Mouse (Mus musculus) spleen, adult 12 weeks (tissue): ENCODE measurements around the gene Tbc1d8.

Experiments
- DNase-seq: peaks from one replicate; pipeline ENCODE4 v3.0.0; 2022; ENCODE audit warnings: low spot score

The Tbc1d8 gene

DNA sequence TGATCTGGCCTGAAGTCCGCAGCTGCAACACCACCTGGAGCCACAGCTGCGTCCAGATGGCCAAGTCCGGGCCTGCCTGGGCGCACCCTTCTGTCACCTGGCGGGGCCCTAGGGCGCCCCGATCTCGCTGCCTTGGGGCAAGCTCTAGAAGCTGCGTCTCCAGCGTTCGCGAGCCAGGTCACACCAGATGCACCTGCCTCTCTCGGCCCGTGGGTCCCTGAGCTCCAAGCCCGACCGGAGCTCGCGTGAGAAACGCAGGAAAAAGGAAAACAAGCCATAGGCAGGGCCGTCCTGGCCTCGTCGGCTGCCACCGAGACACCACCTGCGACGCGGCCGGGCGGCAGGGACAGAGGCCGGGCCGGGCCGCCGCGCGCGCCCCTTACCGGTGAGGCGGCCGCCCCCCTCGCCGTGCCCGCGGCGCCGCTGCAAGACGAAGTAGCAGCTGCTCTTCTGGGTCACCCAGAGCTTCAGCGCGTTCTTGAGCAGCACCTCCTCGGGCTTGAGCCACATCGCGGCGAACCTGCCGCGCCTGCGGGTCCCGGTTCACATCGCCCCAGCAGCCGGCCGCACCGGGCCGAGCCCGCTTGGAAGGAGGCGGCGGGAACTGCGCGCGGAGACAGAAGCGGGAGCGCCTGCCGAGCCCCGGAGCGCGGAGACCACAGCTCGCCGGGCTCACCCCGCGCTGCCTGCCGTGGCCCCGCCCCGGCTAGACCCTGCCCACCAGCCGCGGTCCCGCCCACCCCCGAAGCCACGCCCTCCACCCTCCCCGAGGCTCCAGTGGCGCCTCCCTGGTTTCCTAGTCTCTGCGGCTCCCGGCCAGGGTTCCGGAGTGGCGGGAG is at the start of gene Tbc1d8:
Gene Tbc1d8 (minus strand): TSS at position 699 of the 839 bp plus-strand sequence.
- peak; percentile 68 for DNase-seq

DNA sequence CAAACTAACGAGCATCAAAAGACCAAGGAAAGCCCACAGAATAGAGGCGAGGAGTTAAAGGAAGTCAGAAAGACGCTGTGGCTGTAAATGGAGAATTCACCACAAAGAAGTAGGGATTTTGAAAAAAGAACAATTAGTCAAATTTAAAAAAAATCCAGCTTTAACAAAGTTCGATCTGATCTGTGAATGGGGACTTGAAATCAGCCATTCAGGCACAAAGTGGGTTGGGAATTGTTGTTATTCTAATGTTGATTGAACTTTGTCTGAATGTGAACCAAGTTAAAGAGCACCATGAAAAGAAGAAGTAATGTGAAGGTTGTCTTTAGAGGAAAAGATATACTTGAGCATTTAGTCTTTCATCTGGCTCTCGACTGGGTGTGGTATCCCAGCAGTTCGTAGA is 49.8 kb upstream of the Tbc1d8 start:
- DNase-seq = no peak

DNA sequence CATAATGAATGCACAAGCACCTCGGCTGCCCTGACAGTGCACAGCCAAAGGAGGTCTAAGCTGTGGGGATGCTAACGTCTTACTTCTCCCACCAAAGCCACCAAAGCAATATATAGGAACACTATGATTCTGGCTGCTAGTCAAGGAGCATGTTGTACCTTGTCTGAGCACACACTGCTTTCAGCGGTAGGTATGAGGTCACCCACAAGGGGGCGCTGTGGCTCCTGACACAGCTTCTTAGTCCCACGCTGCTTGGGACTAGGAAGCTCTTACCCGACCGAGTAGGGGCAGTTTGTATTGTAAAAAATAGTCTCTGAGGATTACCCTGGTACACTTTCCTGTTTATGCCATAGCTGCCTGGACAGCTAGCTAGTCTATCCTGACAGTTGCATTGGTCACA is 48.9 kb upstream of the Tbc1d8 start:
- DNase-seq = peak; percentile 62

DNA sequence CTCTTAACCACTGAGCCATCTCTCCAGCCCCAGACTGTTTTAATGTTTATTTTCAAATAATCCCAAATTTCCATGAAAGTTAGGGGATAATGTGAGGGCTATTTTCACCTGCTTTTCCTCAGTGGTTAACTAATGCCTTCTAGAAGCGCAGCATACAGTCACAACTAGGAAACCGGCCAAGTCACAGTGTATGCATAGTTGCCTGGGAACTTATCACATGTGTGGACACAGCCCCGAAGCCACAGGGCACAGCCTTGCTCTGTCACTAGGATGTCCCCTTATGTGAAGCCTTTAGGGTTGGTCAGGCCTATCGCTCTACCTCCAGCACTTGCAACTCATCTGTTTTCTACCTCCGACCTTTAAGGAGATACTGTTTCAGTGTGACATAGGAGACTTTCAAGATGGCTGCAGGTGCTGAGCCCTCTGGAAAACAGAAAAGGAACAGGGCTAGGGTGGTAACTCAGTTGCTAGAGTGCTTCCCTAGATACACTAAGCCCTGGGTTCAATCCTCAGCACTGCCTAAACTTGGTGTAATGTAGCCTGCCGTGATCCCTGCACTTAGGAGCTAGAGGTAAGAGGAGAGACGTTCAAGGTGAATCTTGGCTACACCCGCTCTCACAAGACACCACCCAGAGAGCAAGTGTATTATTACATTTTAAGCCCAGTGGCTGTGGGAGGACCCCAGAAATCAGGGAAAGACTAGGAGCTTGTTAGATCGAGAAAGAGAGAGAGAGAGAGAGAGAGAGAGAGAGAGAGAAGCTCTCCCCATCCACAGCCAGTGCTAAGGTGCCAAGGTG is 48.0 kb upstream of the Tbc1d8 start:
- DNase-seq = no peak

DNA sequence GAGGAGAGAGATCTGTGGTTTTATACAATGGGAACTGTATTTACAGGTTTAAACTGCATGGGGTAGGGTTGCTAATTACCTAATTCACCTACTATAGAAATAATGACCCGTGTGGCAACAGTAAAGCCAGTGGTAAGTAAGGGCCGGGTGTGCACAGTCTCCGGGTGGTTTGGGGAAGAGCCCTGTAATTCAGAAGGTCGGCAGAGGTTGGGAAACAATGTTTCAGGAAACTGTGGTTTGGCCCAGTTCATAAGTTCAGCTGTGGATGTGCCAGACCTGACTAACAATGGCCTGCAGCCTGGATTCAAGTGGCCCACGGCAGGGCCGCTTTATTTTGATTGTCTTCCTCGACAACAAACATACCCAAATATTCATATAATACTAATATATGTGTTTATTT is 47.2 kb upstream of the Tbc1d8 start:
- DNase-seq = no peak

DNA sequence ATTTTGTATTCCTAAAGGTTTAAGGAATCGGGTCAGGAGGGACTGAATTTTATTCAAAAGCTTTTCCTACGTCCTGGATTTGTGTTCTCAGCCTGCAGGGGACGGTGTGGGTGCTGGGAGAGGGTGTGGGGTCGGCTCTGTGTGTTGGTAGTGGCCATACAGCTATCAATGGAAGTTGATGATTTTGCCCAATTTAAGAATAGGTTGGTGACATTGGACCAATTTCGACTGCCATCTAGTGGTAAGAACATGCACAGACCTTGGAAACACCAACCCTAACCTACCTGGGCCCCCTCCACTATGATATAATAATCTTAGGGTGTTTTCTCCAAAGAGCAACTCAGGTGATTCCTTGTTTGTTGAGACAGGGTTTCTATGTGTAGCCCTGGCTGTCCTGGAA is 44.0 kb upstream of the Tbc1d8 start:
- no peak for DNase-seq

DNA sequence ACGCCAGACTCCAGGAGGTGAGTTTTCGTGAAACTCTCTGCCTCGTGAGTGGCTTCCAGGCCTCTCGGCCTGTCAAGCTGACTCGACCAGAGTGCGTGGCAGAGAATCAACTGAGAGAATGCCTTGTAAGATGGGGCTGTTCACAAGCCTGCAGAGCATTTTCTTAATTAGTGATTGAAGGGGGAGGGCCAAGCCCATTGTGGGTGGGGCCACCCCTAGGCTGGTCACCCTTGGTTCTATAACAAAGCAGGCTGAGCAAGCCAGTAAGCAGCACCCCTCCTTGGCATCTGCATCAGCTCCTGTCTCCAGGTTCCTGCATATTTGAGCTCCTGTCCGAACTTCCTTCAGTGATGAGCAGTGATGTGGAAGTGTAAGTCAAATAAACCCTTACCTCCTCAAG is 42.8 kb upstream of the Tbc1d8 start:
- DNase-seq = no peak

DNA sequence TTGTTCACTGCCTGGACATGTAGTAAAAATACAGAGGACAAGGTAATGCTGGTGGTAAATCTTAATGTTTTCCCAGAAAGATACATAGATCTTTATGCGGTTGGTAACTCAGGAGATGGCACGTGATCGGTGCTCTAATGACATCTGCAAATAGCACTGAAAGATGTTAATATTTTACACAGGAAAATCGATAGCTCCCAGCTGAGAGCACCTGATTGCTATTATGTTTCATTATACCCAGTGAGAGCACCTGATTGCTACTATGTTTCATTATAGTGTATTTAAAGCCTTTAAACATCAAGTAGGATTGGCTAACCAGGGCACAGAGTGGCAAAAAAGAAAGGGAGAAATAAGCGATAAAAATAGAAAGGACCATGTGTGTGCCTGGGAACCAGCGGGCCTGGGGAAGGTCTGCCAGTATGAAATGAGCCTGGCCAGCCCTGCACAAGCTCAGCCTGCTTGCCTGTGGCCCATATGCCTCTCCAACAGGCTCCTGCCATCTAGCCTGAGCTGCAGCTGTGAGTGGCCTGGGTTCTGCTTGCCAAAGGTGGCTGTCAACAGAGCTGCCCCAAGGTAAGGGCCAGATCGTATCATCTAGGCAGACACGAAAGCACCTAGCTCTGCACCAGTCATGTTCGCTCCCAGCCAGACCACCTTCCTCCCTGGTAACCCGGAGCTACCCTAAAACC is 36.9 kb upstream of the Tbc1d8 start:
- DNase-seq = no peak

DNA sequence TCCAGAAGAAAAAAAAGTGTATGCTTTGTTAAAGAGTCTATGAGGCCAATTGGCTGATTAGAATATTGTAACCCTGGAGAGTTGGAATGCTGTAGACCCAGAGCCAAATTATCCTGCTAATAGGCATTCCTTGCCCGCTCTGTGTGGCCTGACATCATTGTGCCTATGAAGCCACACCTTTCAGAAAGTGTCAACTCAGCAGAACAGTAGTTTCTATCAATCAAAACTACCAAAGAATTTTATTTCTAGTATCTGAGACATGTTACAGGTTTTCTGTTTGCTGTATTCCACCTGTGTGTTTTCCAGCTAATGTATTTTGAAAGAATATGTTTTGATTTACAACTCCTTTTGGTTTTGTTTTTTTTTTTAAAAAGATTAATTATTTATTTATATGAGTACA is 33.6 kb upstream of the Tbc1d8 start:
- no peak for DNase-seq

DNA sequence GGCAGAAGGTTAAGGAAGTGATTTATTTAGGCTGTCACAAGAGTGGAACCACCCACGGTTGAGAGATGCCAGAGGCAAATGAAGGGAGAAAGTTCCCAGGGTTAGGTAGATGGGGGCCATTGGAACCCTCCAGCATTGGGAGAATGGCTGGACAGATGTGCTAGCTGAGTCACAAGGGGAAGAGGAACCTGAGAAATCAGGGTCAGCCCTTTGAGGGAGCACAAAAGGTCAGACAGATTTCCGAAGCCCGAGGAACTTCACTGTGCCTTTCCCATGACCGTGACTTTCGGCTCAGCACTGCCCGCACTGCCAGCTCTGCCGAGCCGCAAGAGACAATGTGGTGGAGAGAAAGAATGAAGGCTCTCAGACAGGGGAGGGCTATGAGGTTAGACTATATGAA is 33.2 kb upstream of the Tbc1d8 start:
- DNase-seq = no peak

DNA sequence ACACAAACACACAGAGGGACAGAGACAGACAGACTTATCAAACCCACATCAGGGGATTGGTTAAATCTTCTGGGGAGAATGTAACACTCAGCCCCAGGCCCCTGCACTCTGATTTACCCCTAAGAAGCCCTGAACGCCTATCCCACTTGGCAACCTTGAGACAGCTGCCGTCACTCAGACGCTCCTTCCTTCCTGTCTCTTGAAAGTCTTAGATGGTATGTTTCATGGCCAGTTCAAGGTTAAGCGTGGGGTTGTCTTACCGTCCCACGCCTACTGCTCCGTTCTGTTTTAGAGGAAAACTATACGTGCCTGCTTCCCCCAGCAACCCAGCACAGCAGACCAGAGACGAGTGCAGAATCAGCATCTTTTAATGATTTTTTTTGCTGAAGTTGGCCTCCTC is 27.0 kb upstream of the Tbc1d8 start:
- no peak for DNase-seq

DNA sequence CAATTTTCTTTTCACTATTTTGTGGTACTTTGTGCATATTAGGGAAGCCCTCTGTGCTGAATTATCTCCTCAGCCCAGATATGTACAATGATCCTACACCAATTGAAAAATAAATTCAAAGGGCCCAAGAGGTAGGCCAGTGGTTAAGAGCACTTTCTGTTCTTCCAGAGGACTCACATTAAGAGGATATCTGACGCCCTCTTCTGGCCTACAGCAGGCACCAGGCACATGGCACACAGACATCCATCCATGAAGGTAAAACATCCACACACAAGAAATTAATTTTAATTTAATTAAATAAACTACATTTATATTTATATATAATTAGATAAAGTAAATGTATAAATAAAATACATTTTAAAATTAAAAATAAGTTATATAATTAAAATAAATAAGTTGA is 25.7 kb upstream of the Tbc1d8 start:
- no peak for DNase-seq

DNA sequence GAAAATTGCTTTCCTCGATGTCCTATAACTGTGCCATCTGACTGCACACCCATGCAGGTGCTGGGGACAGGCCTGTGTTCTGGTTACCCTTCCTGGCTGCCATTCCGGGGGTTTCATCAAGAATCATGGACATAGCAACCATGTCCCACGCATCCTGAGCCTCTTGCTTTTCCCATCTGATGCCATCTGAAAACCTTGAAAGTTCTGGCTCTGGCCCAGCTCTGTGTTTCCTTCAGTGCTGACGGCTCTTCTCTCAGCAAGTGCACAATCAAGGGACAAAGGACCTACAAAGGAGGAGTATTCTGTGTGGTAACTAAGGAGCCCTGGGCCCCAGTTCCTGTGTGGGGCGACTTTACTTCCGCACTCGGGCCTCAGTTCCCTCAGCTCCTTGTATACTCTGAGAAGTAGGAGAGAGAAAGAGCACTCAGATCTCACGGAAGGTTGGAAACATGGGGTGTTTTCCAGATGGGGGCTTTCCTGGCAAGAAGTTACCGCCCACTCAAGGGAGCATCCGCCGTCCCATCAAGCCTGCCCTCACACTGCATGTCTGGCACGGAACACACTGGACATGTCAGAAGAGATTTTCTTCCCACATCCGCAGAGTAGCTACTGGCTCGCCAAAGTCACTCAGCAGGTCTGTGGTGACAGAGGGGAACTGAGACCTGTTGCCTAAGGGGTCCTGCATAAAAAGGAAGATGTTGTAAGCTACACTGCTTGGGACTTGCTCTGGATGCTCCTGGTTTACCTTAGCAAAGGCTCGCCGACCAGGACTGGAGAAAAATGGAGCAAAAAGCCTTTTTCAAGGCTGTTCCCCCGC is 24.5 kb upstream of the Tbc1d8 start:
- DNase-seq = no peak

DNA sequence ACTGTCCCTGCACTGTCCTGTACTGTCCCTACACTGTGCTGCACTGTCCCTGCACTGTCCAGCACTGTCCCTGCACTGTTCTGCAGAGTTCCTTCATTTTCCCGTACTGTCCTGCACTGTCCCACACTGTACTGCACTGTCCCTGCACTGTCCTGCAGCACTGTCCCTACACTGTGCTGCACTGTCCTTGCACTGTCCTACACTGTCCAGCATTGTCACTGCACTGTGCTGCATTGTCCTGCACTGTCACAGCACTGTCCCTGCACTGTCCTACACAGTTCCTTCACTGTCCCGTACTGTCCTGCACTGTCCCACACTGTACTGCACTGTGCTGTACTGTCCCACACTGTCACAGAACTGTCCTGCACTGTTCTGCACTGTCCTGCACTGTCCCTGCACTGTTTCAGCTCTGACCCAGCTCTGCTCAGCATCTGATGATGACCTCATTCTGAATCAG is 21.0 kb upstream of the Tbc1d8 start:
- DNase-seq = no peak

DNA sequence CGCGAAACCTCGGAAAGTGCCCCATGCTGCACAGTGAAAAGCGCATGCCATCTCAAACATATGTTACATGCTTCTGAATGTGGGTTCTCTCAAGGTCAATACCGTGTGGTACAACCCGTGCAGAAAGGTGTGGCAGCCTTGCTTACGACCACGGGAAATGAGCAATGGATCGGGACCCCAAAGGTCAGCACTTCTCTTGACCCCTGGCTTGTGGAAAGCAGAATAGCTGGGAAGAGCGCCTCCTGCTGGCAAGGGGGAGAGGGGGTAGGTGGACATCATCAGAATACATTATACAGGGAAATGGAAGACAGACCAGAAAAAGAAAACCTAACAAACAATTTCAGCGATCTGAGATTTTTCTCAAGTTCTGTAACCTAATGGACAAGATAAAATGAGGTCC is 19.2 kb upstream of the Tbc1d8 start:
- no peak for DNase-seq

DNA sequence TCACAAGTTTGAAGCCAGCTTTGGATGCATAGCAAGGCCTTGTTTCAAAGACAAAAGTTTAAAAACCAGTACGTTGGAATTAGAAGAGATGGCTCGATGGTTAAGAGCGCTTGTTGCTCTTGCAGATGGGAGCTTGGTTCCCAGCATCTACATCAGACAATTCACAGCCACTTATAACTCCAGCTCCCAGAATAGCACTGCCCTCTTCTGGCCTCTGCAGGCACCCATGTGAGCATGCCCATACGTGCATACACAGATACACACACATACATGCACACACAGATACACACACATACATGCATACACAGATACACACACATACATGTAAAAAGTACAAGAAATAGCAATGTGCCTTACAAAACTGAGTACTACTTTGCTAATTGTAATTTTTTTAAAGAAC is 18.4 kb upstream of the Tbc1d8 start:
- no peak for DNase-seq

DNA sequence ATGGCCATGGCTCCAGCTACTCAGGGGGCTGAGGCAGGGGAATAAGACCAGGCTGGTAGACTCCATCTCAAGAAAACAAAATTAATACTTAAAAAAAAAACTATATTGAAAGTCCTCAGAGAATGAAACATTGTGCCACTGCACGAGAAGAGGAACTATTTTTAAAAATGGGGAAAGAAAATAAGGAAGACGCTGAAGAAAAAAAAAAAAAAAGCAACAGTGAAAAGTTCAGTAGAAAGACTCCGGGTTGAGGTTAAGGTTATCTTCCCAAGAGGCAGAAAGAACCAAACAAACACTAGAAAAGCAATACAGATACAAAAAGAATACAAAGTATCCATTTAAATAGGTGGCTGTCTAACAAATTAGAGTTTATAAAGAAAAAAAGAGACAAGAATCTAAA is 15.1 kb upstream of the Tbc1d8 start:
- no peak for DNase-seq

DNA sequence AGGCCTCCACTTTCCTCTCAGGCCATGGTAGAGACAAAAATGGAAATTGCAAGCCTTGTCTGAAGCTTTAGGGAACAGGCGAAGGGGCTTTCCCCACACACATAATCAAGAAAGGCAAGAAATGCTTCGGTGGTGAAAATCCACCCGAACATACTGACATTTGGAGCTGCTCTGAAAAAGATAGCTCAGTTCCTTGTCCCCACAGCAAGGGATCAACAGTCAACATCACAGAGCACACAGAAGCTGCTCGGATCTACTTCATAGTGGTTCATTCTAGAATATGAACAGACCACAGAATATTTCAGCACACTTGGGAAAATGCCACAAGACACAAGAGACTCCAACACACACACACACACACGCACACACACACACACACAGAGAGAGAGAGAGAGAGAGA is 14.6 kb upstream of the Tbc1d8 start:
- no peak for DNase-seq

DNA sequence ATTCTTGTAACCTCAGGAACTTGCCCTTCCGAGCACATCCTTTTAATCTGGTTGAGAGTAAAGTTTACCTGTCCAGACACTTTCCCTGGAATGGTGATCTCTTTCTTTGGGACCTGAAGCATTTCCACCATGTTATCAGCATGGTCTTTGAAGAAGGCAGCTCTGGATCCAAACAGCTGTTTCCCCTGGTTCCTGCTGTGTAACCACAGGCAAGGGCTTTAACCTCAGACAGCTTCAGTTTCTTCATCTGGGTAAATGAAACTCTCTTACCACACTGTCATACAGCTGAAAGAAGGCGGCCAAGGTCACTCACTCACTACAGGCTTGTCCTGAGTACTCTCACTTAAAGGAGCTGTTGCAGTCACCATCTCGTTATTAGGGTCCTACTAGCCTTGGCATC is 8.8 kb upstream of the Tbc1d8 start:
- no peak for DNase-seq

DNA sequence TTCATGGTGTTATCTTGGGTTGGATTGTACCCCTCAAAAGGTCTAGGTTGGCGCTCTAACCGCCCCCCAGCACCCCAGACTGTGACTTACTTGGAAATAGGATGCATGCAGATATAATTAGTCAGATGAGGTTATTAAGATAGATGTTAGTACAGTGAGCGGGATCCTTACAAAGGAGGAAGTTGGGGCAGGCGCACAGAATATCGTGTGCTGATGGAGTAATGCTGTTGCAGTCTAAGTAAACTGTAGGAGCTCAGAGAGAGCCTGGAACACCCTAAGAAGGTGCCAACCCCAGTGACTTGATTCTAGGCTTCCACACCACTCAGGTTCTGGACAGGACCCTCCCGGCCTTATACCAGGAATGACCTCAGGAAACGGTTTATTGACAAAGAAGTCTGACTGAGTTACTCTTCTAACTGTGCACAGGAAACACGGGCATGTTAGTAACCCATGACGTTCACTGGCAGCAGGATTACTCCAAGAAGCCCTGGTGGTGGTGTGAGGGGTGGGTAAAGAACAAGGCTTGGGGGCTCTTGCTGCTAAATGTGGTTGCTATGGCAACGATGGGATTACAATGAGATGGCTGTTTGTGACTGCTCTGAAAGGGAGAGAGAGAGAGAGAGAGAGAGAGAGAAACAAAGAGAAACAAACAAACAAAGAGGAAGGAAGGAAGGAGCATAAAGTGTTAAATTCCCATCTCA is 3.7 kb upstream of the Tbc1d8 start:
- DNase-seq = no peak

DNA sequence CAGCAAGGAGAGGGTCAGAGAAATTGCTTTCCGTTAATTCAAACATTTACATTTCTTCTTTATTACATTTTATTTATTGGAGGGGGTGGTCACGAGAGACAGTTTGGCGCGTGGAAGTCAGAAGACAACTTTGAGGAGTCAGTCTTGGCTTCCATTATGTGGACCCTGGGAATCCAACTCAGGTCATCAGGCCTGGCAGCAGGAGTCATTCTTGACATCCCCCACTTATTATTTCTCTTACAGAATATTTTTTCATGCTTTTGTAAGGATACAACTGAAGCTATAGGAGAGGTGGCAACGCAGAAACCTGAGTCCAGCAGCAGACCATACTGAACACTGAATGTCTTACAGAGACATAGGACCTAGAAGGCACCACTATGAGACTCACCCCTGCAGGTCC is 699 bp upstream of the Tbc1d8 start:
- no peak for DNase-seq

DNA sequence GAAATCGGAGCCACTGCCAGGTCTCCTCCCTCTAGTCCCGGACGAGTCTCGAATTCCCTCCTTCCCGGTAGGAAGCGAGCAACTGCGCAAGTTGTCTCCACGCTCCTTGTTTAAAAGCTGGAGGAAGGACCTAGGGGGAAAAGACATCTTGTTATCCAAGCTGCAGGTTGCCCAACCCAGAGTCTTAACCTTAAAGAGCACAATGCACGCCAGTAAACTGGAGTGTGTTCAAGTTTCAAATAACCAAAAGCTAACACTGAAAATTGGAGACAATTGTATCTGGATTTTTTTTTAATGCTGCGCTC is 293 bp upstream of the Tbc1d8 start:
- DNase-seq = no peak
